Mouse (Mus musculus): ENCODE measurements at regions not wholly inside any gene's neighbourhood (a gene's known extent, or its start where the extent isn't known, plus 50 kb on each side); places are given as distances from the start of the nearest gene placed in this dataset.

DNA sequence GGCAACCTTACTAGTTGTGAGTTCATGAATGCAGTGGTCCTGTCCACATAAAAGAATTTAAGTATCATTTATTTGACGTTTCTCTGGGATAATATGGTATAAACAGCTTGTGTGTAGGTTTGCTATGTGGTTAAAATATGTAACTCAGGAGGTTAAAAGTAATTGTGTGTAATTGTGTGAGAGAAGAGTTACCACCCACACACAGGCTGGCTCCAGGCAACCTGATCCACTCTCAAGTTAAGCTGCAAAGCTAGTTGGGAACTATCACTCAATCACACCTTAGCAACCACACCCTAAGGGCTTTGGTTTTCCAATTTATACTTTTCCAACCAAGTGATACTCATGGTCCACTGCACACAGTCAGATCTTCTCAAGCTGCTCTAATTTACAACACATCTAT, 157.5 kb downstream of the Arl4a start:
- Histone ChIP-seq H3K36me3 (ENCODE audit: control insufficient read depth, insufficient read depth, low read length) (no peaks in the 10 kb centered on the region), H3K9ac (ENCODE audit: low read depth, low read length) (no peak overlapping the region), H3K4me2 (replicated peaks; ENCODE audit: low read depth, low read length) (no peak overlapping the region), H3K27ac (ENCODE audit: low read depth, low read length) (no peak overlapping the region), H3K27me3 (ENCODE audit: control insufficient read depth, insufficient read depth, low read length) (no peaks in the 10 kb centered on the region), H3K4me1 (replicated peaks; ENCODE audit: control insufficient read depth, insufficient read depth, low read length) (no peaks in the 10 kb centered on the region), H3K9me3 (ENCODE audit: control insufficient read depth, low read length) (no peaks in the 10 kb centered on the region), H3K4me3 (ENCODE audit: low read depth, low read length) (no peak overlapping the region)
- ATAC-seq (ENCODE audit: low FRiP score): no peak
- 84% methylated on average over 1 of the region's 1 CpGs for WGBS
- DNase-seq (ENCODE audit: low spot score): no peak

DNA sequence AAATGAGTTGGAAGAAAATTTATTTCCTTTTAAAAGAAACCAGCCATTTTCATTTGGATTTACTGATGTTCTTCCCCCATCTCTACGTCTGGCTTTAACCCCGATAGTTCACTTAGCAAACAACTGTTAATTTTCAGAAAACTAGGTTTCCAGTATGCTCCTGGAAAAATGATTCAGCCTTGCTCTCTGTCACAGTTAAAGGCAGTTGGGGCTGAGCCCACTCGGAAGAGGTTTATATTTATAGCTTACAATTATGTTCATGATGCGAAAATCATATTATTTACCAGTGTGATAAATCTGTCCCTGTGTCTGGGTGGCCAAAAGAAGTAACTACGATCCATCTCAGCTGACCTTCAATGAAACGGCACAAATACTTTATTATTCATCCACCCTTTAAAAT, 163.9 kb downstream of the Arl4a start:
- Histone ChIP-seq H3K27me3 (ENCODE audit: control insufficient read depth, insufficient read depth, low read length) (no peaks in the 10 kb centered on the region), H3K4me1 (replicated peaks; ENCODE audit: control insufficient read depth, insufficient read depth, low read length) (no peaks in the 10 kb centered on the region), H3K4me2 (replicated peaks; ENCODE audit: low read depth, low read length) (no peak overlapping the region), H3K27ac (ENCODE audit: low read depth, low read length) (no peak overlapping the region), H3K4me3 (ENCODE audit: low read depth, low read length) (no peak overlapping the region), H3K9me3 (ENCODE audit: control insufficient read depth, low read length) (no peaks in the 10 kb centered on the region), H3K9ac (ENCODE audit: low read depth, low read length) (no peak overlapping the region), H3K36me3 (ENCODE audit: control insufficient read depth, insufficient read depth, low read length) (no peaks in the 10 kb centered on the region)
- ATAC-seq (ENCODE audit: low FRiP score): no peak
- 89% methylated on average over 6 of the region's 6 CpGs for WGBS
- DNase-seq (ENCODE audit: low spot score): no peak

DNA sequence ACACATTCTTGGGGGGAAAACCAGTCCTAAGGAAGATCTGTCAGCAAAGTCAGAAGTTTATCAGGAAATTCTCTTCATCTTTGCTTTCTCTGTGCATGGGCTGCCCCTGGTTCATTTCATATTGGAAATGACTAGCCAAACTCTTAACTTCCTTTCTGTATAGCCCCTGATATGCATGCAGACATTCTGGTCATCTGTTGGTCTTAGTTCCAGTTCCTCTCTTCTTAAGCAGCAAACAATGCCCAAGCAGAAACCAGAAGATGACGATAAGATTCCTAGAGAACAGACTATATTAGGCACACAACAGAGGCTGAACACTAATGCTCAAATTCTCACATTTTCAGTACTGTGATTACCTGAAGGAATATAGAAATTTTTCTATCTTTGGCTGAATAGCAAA, 176.0 kb downstream of the Arl4a start:
- no peak for DNase-seq (ENCODE audit: low spot score)
- no peak for ATAC-seq (ENCODE audit: low FRiP score)
- Histone ChIP-seq H3K4me1 (replicated peaks; ENCODE audit: control insufficient read depth, insufficient read depth, low read length) (no peaks in the 10 kb centered on the region), H3K4me2 (replicated peaks; ENCODE audit: low read depth, low read length) (no peak overlapping the region), H3K9ac (ENCODE audit: low read depth, low read length) (no peak overlapping the region), H3K9me3 (ENCODE audit: control insufficient read depth, low read length) (no peaks in the 10 kb centered on the region), H3K4me3 (ENCODE audit: low read depth, low read length) (no peak overlapping the region), H3K27me3 (ENCODE audit: control insufficient read depth, insufficient read depth, low read length) (no peaks in the 10 kb centered on the region), H3K36me3 (ENCODE audit: control insufficient read depth, insufficient read depth, low read length) (no peaks in the 10 kb centered on the region), H3K27ac (ENCODE audit: low read depth, low read length) (no peak overlapping the region)
- 94% methylated on average over 1 of the region's 1 CpGs for WGBS

DNA sequence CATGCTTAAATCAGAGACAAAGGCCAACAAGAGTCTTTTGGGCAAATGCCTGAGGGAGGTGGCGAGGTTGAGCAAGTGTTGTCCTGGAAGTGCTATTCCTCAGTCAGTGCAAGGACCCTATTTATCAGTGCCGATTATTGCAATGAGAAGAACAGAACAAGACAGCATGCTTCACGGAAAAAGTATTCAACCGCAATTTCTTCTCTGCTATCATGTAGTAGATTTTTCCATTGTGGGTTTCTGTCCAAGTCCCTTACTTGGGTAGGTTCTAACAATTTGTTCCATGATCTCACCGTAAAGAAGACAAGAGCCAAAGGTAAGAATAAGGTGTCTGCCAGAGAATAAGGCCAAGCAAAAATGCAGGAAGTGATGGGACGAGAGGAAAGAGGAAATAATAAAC, 186.2 kb downstream of the Arl4a start:
- 86% methylated on average over 6 of the region's 6 CpGs for WGBS
- no peak for ATAC-seq (ENCODE audit: low FRiP score)
- H3K36me3 ChIP-seq (ENCODE audit: control insufficient read depth, insufficient read depth, low read length): no peaks in the 10 kb centered on the region
- no peak overlapping the region for H3K9ac ChIP-seq (ENCODE audit: low read depth, low read length)
- no peaks in the 10 kb centered on the region for H3K27me3 ChIP-seq (ENCODE audit: control insufficient read depth, insufficient read depth, low read length)
- H3K9me3 ChIP-seq (ENCODE audit: control insufficient read depth, low read length): no peaks in the 10 kb centered on the region
- H3K4me2 ChIP-seq (replicated peaks; ENCODE audit: low read depth, low read length): no peak overlapping the region
- H3K4me3 ChIP-seq (ENCODE audit: low read depth, low read length): no peak overlapping the region
- no peak overlapping the region for H3K27ac ChIP-seq (ENCODE audit: low read depth, low read length)
- H3K4me1 ChIP-seq (replicated peaks; ENCODE audit: control insufficient read depth, insufficient read depth, low read length): no peaks in the 10 kb centered on the region
- no peak for DNase-seq (ENCODE audit: low spot score)

DNA sequence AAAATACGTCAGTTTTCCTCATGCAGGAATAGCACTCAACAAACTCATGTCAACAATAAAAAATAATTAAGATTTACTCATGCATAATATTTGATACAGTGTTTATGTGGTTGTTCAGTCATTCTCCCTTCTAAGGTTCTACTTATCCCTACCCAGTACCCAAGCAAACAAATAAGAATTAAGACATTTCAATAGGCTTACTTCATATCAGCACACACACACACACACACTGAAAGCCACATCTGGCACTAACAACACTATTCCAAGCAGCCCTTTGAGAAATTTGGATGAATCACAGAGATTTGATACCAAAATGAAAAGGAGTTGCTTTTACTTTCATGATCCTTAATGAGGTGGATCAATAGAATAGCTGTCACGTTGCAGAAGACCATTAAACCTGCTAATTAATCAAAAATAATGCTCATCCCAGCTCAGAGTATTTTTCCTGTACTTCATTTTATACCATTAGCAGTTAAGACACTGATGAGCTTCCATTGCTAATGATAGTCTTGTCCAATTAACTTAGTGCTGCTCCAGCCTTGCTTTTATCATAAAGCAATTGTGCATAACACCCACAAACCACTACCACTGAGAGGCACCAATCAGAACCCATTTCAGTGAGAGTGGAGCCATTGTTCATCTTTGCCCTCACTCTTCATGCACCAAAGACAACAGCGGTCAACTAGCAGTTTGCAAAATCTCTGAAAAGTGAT, 188.3 kb downstream of the Arl4a start:
- ATAC-seq (ENCODE audit: low FRiP score): no peak
- no peaks in the 10 kb centered on the region for H3K36me3 ChIP-seq (ENCODE audit: control insufficient read depth, insufficient read depth, low read length)
- 89% methylated on average over 3 of the region's 3 CpGs for WGBS

DNA sequence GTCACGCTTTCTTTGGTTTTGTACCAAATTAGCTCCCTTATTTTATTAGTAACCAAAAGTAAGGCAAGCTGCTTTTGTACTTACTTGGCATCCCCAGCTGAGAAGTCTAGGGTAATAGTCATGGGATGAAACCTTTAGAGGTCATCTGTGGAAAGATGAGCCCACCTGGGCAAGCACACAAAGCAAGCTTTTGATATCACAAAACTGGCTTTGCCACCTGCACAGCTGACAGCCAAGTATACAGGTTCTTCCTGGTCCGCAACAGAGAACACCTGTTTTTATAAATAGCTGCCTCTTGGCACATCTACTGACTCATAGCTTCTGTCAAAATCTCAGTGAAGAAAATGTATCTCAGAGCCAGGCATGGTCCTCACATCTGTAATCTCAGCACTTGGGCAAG, 197.2 kb downstream of the Arl4a start:
- H3K36me3 ChIP-seq (ENCODE audit: control insufficient read depth, insufficient read depth, low read length): no peaks in the 10 kb centered on the region
- H3K4me3 ChIP-seq (ENCODE audit: low read depth, low read length): no peak overlapping the region
- no peak overlapping the region for H3K27ac ChIP-seq (ENCODE audit: low read depth, low read length)
- H3K27me3 ChIP-seq (ENCODE audit: control insufficient read depth, insufficient read depth, low read length): no peaks in the 10 kb centered on the region
- no peaks in the 10 kb centered on the region for H3K4me1 ChIP-seq (replicated peaks; ENCODE audit: control insufficient read depth, insufficient read depth, low read length)
- H3K9ac ChIP-seq (ENCODE audit: low read depth, low read length): no peak overlapping the region
- 89% methylated on average over 2 of the region's 2 CpGs for WGBS
- ATAC-seq (ENCODE audit: low FRiP score) (no peak), DNase-seq (ENCODE audit: low spot score) (no peak)
- H3K9me3 ChIP-seq (ENCODE audit: control insufficient read depth, low read length): no peaks in the 10 kb centered on the region
- H3K4me2 ChIP-seq (replicated peaks; ENCODE audit: low read depth, low read length): no peak overlapping the region

More for the DNA sequence above, 188.3 kb downstream of the Arl4a start:
- DNase-seq (ENCODE audit: low spot score): no peak
- Histone ChIP-seq H3K27ac (ENCODE audit: low read depth, low read length) (no peak overlapping the region), H3K9me3 (ENCODE audit: control insufficient read depth, low read length) (no peaks in the 10 kb centered on the region), H3K27me3 (ENCODE audit: control insufficient read depth, insufficient read depth, low read length) (no peaks in the 10 kb centered on the region), H3K9ac (ENCODE audit: low read depth, low read length) (no peak overlapping the region), H3K4me2 (replicated peaks; ENCODE audit: low read depth, low read length) (no peak overlapping the region), H3K4me1 (replicated peaks; ENCODE audit: control insufficient read depth, insufficient read depth, low read length) (no peaks in the 10 kb centered on the region), H3K4me3 (ENCODE audit: low read depth, low read length) (no peak overlapping the region)

DNA sequence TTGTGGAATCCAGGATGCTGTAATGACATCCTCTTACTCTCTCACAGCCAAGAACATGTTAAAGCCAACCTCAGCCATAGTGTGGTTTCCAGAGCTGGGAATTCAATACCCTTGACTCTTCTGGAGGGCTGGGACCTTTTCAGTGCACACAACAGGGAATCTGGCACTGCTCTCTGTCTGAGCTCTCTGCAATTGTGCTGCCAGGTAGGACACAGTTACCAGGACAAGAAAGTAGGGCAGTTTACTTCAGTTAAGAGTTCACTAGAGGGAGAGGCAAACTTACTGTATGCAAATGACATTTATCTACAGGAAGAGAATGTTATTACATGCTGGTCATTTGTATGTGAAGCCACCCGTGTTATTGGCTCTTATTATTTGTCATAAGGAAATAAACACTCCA, 197.6 kb downstream of the Arl4a start:
- Histone ChIP-seq H3K27me3 (ENCODE audit: control insufficient read depth, insufficient read depth, low read length) (no peaks in the 10 kb centered on the region), H3K27ac (ENCODE audit: low read depth, low read length) (no peak overlapping the region), H3K4me3 (ENCODE audit: low read depth, low read length) (no peak overlapping the region), H3K36me3 (ENCODE audit: control insufficient read depth, insufficient read depth, low read length) (no peaks in the 10 kb centered on the region), H3K4me1 (replicated peaks; ENCODE audit: control insufficient read depth, insufficient read depth, low read length) (no peaks in the 10 kb centered on the region), H3K9me3 (ENCODE audit: control insufficient read depth, low read length) (no peaks in the 10 kb centered on the region), H3K9ac (ENCODE audit: low read depth, low read length) (no peak overlapping the region), H3K4me2 (replicated peaks; ENCODE audit: low read depth, low read length) (no peak overlapping the region)
- WGBS: 87% methylated on average over 1 of the region's 1 CpGs
- DNase-seq (ENCODE audit: low spot score): no peak
- ATAC-seq (ENCODE audit: low FRiP score): no peak

DNA sequence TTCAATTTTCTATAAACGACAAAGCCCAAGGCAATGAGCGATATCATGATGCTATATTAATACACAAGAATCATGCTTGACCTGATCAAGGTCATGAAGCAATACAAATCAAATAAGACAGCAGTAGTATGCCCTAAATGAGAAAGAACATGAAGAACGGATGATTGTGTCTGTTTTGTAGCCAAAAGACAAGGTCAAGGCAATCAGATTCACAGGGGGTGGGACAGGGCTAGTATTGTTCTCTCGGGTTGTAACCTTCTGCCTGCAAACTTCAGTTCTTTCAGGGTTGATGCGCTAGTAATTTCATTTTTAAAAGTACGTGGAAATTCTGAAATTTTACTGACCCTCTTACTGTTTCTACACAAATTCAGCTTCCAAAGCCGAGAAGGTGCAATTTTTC, 206.7 kb downstream of the Arl4a start:
- H3K4me2 ChIP-seq (replicated peaks; ENCODE audit: low read depth, low read length): no peak overlapping the region
- ATAC-seq (ENCODE audit: low FRiP score) (no peak), DNase-seq (ENCODE audit: low spot score) (no peak)
- H3K4me1 ChIP-seq (replicated peaks; ENCODE audit: control insufficient read depth, insufficient read depth, low read length): no peaks in the 10 kb centered on the region
- no peaks in the 10 kb centered on the region for H3K36me3 ChIP-seq (ENCODE audit: control insufficient read depth, insufficient read depth, low read length)
- WGBS: 80% methylated on average over 7 of the region's 7 CpGs
- H3K4me3 ChIP-seq (ENCODE audit: low read depth, low read length): no peak overlapping the region
- no peak overlapping the region for H3K27ac ChIP-seq (ENCODE audit: low read depth, low read length)
- no peak overlapping the region for H3K9ac ChIP-seq (ENCODE audit: low read depth, low read length)
- H3K9me3 ChIP-seq (ENCODE audit: control insufficient read depth, low read length): no peaks in the 10 kb centered on the region
- H3K27me3 ChIP-seq (ENCODE audit: control insufficient read depth, insufficient read depth, low read length): no peaks in the 10 kb centered on the region

DNA sequence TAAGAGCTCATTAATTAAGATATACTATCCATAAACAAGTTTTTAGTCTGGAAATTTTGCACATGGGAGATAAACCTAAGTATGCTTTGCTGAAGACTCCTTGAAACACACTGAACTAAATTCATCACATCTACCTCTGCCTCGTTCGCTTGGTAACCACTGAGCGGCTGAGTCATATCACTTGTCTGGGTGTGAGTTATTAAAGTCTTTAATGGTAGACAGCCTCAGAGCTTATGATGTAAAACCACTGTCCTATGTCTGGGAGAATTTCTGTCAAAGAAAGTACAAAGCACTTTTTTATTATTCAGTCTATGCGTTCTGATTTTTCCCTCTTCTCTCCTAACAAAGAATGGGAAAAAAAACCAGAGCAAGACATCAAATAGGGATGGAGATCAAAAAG, 207.3 kb downstream of the Arl4a start:
- Histone ChIP-seq H3K27ac (ENCODE audit: low read depth, low read length) (no peak overlapping the region), H3K9me3 (ENCODE audit: control insufficient read depth, low read length) (no peaks in the 10 kb centered on the region), H3K4me3 (ENCODE audit: low read depth, low read length) (no peak overlapping the region), H3K36me3 (ENCODE audit: control insufficient read depth, insufficient read depth, low read length) (no peaks in the 10 kb centered on the region), H3K4me2 (replicated peaks; ENCODE audit: low read depth, low read length) (no peak overlapping the region), H3K9ac (ENCODE audit: low read depth, low read length) (no peak overlapping the region), H3K27me3 (ENCODE audit: control insufficient read depth, insufficient read depth, low read length) (no peaks in the 10 kb centered on the region), H3K4me1 (replicated peaks; ENCODE audit: control insufficient read depth, insufficient read depth, low read length) (no peaks in the 10 kb centered on the region)
- ATAC-seq (ENCODE audit: low FRiP score) (no peak), DNase-seq (ENCODE audit: low spot score) (no peak)
- WGBS: 94% methylated on average over 4 of the region's 4 CpGs
